Mouse (Mus musculus) megakaryocyte, adult 5-6 weeks (primary cell): Measurements from ENCODE around the gene Pitpnb. TPM values are rescaled to one million over a fixed set of nuclear protein-coding genes. Genes with fewer than 3 reads are reported as not detected.
A peak's percentile ranks its signal among the peaks of the same experiment; 100 is the strongest.

ENCODE experiments used
- ATAC-seq: 2 replicates; pipeline ENCODE4 v1.8.0; 2016; ENCODE audit warnings: mild to moderate bottlenecking, inconsistent platforms; ENCODE audit not compliant: poor library complexity, severe bottlenecking
- total RNA-seq, 2 experiments: library from RNA; stranded (forward) in 1 of 2; stranded (reverse) in 1 of 2; fragments of 153-499, 151-499 nt in 1 of 2; fragments of 221-1000, 200-1000 nt in 1 of 2; gene quantifications; 2 replicates each; pipeline versions ENCODE4 v1.2.3 to v1.2.4; 2015 to 2017

Pitpnb gene
- total RNA-seq (2015) (43.2 and 46.7 TPM in 2 replicates), total RNA-seq (2017) (12.6 and 18.2 TPM in 2 replicates)

DNA sequence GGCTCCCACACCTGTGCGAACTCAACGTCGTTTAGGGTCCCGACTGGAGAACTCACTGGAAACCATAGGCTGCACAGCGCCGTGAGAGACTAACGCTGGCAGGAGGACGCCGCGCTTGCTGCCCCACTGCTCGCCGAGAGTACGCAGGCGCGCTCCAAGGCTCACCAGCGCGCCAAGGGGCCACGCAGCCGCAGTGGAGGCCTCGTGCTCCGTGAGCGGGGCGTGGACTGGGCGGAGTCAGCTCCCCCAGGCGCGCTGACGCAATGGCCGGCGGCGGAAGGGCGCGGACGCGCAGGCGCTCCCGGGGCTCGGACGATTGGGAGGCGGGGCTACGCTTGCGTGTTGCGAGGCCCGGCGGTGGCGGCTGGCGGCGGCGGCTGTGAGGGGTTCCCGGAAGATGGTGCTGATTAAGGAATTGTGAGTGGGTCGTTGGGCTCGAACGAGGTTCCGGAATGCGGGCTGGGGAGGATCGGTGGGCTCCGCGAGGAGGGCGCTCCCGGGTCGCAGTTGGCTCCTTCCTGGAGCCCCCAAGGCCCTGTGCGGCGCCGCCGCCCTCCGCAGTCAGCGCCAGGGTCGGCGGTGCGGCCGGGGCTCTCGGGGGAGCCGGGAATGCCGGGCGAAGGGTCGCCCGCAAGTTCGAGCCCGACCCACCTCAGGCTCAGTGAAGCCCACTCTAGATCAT, at the start of gene Pitpnb:
Pitpnb (plus strand) TSS at position 347 of the 682 bp plus-strand sequence.
- peak; percentile 94 for ATAC-seq

DNA sequence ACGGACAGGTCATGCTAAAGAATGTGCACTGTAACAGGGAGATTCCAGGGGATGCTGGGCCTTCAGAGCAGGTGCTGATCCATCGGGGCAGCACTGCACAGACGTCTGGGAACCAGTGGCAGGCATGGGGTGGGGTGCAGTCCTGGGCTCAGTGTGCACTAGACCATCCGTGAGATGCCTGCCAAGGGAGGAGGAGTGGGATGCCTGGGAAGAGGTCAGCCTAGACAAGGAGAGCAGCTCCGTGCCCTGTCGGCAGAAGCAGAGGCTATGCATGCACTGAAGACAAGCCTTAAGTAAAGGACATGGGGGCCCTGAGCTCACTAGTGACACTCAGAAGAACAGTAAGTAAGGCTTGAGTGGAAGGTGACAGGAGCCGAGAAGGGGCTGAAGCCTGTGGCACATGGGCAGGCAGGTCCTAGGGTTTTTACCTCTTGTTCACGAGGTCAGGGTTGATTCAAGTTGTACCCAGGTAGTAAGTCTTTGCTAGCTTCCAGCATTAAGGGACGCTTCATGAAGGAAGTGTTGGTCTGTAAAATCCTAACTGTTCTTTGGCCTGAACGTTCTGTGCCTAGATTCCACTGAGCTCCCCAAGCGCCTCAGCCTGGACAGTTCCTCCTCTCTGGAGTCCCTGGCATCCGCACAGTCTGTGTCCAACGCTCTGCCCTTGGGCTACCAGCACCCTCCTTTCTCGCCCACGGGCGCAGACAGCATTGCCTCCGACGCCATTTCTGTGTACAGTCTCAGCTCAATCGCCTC, 46.0 kb upstream of the Pitpnb start:
- ATAC-seq: no peak

DNA sequence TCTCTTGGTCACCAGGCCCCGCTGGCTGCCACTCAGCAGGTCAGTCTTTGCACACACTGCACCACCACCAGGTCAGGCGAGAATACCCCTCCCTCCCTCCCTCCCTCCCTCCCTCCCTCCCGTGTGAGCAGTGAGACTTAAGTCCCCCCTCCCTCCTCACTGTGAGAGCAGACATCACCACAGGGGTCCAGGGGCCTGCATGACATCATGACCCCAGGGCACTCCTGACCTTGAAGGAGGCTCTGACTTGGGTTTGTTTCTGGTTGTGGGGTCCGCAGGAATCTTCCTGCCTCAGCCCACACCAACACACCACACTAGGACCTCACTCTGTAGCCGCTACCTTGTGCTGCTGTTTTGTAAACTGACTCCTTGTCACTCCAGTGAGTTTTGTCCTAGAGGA, 43.0 kb upstream of the Pitpnb start:
- ATAC-seq: no peak

DNA sequence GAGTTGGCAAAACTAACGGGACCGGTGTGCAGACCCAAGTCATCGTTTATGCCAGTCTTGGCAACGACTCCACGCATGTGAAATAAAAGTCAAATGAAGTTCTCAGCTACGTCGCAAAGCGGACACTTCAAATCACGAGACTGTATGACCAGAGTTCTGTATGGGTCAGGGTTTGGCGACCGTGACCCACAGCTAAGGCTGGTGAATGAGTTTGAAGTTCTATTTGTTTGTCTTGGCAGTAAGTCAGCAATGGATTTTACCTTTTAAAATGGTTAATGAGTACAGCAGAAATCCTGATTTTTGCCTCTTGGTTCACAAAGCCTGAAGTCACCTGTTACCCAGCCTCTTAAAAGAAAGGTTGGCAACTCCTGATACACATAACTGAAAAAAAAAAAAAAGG, 42.1 kb upstream of the Pitpnb start:
- ATAC-seq: no peak

DNA sequence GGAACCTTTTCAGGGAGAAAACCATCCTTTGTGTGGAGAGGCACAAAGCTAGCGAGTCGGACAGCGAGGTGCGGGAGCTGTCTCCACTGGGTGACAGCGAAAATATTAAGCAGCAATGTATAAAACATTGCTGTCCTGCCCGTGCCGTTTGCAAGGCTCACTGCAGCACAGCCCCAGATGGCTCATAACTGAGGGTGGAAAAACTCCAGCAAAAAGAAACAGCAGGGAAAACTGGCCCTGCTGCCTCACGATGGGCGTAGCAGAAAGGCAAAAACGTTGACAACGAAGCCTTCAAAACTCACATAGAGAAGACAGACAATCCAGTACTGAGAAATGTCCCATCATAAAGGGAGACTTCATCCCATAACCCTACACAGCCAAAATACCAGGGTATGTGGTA, 40.5 kb upstream of the Pitpnb start:
- no peak for ATAC-seq

DNA sequence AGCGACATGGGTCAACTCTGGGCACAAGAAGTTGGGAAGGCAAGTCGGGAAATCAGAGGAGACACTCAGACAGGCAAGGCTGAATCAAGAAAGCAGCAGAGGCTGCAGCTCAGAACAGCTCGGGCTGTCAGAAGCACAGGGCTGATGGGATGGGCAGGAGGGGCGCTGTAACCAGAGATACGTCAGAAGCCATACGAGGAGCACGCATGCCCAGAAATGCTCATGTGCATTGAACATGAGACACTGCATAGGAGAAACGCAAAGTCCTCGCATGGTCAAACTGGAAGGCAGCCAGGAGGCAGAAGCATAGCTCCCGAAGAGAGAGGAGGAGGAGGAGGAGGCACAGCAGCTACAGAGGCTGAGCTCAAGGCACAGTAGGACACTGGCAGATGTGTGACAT, 38.9 kb upstream of the Pitpnb start:
- ATAC-seq: no peak

DNA sequence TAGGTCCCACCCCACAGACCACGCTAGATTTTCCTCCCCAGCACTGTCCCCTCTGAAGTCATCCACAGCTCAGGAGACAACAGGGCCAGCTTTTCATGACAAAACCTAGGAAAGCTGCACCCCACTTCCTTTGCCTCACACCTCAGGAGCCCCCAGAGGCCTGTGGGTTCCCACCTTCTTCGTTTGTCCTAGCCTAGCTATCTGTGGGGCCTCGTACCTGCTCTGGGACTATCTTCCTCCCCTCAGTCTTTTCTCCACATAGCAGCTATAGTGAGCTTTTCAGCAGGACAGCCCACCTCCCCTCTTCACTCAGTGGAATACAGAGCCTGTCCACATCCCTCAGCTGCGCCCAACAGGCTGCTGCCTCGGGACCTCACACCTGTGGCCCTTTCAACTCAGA, 32.8 kb upstream of the Pitpnb start:
- ATAC-seq: no peak

DNA sequence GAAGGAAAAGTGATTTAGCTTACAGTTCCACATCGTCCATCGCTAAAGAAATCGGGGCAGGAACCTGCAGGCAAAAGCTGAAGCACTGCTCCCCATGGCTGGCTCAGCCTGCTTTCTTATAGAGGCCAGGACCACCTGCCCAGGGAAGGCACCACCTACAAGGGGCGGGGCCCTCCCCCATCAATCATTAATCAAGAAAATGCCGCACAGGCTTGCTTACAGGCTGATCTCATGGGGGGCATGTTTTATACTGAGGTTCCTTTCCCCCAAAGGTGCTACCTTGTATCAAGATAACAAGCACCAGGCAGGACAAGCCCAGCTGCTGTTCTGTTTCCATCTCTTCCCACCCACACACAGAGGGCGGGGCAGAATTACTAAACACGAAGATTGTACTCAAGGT, 31.9 kb upstream of the Pitpnb start:
- ATAC-seq: no peak

DNA sequence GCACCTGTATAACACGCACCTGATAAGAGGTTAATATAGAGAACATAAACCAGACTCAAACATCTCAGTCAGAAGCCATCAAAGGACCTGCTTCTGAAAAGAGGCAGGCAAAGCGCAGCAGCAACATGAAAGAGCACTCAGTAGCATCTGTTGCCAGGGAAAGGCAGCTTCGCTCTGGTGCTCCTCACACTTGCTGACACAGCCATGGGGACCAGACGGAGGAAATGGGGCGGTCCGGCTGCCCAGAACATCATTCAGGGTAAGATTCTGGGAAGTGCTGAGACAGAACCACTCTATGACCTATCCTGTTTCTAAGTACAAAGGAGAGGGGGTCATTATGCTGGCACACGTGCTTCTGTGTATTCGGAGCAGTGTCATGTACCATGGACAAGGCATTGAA, 29.8 kb upstream of the Pitpnb start:
- ATAC-seq: no peak

DNA sequence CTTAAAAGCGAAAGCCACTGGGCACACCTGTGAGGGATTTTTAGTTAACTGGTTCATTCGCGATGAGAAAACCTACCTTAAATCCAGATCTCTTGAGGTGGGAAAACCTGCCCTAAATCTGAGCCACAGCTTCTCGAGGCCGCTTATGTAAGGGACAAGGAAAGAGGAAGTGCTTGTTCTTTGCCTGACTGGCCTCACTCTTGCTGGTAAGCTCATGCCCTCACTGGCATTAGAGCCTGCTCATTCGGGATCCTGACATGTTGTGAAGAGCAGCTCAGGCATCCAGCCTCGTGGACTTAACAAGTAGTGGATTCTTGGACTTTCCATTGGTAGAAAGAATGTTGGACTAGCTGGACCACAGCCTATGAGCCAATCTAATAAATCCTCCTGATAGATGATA, 28.8 kb upstream of the Pitpnb start:
- peak; percentile 59; the same call in 1 of the 2 replicates for ATAC-seq

DNA sequence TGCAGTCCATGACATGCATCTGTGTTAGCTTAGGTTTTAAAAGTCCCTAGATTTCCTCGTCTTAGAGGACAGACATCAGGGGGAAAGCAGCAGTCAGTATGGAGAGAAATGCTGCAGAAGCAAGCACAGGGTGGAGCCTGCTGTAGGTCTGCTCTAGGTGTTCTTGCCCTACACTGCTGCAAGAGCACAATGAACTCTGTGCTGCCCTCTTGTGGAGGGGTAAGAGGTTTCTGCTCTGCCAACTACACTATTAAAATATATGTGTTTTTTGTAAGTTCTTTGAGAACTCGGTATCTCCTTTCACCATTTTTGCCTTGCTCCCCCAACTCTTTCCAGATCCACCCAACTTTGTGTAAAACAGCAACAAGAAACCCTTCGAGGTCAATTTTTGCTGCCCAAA, 25.8 kb upstream of the Pitpnb start:
- ATAC-seq: no peak

DNA sequence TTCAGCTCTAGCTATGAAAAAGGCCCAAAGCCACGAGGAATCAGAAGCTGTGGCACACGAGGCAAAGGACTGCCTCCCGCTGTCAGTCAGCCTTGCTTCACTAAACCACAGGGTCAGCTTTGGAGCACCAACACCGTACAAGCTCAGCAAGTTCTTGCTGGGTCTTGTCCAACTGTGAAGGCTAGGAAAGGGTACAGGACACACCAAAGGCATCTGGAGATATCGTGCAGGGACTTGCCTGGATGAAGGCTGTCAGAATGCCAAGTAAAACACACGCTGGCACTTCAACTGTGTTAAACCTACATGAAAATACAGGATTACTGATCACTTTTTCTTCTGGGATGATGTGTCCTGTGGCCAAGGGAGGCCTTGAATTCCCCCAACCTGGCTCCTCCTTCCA, 20.4 kb upstream of the Pitpnb start:
- no peak for ATAC-seq

DNA sequence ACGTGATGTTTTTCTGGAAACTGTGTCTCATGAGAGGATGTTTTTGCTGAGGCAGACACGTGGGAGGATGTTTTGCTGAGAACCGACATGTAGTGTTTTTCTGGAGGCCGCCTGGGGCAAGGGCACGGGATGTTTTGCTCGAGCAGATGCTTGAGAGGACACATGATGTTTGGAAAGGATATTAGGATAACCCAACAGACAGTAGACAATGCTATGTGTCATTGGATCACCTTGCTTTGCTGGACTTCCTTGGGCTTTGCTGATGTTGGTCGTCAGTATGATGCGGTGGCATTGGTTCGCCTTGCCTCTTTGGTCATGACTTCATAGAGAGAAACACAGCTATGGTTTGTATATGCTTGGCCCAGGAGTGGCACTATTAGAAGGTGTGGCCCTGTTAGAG, 16.7 kb upstream of the Pitpnb start:
- ATAC-seq: no peak

DNA sequence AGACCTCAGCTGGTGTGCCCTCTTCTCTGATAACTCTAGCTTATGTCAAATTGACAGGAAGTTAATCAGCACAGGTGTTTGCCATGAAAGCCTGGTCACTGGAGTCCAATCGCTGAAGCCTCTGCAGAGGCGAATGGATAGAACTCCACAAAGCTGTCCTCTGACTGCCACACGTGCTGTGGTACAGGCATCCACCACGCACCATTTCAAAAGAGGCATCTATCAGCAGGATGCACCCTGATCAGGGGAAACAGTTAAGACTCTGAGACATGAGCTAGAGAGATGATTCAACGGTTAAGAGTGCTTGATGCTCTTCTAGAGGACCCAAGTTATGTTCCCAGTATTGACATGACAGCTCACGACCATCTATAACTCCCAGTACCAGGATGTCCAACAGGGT, 15.5 kb upstream of the Pitpnb start:
- ATAC-seq: no peak

DNA sequence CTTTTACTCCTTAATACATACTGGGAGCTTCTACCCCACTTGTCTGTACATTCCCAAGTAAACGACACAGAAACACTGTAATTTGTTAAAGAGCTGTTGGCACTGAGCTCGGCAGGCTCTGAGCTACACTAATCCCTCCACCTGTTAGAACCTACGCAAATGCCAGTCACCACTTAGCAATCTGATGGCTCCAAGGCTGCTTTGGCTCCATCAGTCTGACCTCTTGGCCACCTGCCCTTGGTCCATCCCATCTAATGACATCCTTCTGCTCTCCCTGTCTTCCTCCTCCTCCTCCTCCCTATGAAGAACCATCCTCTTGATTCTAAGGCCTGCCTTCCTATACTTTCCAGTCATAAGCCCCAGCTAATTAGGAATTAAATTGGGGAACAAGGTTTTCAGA, 13.0 kb upstream of the Pitpnb start:
- no peak for ATAC-seq

DNA sequence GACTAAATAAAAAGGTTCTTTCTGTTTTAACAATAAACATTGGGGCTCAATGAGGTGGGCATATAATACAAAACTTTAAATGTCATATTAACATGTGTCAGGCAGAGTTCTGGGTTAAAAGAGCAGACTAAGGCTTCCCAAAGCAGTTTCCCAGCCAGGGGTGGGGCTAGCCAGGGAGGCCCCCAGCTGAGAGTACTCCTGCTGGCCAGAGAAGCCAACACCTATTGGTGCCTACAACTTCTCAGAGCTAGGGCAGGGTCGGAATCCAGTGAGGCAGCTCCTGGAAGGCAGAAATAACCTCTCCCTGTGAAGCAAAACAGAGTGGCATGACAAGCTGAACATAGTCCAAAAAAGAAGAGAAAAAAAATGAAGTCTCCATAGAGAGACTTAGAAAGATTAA, 11.6 kb upstream of the Pitpnb start:
- no peak for ATAC-seq

DNA sequence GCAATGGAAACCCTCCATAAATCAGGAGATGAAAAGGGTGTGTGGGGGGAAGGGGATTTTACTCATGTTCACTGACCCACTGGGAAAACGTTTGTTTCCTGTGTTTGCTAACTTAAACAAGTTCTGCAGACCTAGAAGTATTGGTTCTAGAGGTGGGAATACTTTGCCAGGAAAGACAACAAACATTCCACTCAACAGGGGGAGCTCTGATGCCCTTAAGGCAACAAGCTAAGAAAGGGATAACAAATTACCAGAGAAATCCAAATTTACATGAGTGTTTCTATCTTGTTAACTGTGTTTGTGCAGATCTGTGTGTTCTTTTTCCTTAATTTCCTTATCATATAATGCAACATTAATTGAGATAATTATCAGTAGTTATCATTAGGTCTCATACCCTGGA, 4.8 kb upstream of the Pitpnb start:
- no peak for ATAC-seq

DNA sequence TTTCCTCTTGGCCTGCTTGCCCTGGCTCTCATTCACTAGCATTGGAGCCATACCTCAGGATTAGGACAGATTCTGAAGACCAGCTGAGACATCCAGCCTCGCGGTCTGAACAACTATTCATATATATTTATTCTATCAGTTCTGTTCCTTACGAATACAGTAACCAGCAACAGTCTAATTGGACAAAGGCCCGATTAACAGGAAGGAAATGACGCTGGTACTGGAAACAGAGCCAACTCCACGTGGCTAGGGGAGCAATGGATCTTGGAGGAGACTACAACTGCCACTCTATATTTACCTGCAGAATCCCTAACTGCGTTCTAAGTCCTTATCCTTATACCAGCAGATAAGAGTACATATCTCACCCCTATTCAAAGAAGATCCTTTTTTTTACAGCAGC, 3.1 kb upstream of the Pitpnb start:
- ATAC-seq: no peak

DNA sequence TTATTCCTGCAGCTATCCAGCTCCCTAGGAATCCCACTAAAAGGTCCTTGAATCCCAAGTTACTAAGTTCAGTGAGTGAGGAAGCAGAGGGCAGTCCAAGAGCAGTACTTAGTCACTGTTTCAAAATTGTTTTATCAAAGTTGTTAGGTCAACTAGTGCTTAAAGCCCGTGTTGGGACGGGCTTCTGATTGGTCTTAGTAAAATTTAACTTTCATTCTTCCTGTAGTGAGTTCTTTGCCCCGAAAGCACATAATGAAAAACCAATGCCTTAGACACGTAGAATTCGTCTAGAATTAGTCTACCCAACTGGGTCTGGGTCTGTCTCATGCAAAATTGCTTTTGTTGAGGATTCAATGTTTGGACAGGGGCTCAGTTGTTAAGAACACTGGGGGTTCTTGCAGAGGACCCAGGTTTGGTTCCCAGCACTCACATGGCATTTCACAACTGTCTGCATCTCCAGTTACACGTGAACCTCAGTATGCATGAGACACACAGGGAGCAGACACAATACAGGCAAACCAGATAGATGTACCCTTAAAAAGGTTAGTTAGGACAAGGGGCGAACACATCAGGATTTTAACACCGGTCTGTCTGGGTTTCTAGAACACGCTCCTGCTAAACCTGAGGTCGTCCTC, 664 bp upstream of the Pitpnb start:
- ATAC-seq: no peak

DNA sequence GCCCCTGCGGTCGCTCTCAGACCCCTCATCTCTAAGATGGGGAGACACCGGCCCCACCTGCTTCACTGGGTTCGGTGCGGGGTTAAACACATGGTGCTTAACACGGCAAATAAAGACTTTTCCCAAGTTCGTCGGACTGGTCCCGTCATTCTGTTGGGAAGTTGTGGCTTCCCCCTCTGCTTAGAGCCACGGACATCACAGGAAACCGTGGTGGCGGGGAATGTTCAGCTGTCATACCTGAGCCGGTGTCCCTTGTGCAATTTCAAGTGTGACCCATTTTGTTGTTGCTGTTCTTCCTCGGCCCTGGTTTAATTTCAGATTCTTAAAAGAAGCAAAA, 504 bp downstream of the Pitpnb start:
- ATAC-seq: 0 out of 2 replicates have a peak, but pooled peaks have one; percentile 28

DNA sequence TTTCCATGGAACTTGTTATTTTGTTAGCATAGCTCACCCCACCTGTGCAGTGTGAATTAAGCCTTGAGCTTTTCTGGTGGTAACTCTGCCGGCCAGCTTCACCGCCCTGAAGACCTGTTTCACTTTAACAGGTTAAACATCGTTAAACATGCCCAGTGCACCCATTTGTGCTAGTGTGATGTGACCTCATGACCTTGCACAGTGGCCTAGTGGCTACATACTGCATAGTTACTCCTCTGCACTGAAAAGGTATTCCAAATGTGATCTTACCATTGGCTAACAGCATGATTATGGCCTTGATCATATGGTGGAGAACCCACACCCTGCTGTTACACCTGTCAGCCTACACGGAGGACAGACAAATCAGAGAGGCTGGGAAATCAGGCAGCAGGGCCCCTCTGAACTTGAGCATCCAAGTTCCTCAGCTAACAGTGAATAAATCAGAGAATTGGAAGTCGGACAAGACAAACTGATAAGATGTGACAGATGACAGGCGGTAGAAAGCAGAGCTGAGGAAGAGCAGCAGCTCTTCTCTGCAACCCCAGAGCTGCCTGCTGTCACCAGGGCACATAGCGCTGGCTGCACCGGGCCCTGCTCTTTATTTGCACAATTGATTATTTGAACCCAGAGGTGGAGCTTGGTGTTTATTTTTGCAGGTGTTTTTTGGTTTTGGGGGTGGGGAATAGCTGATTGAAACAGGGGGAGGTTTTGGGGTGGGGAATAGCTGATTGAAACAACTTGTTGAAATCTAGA, 5.6 kb downstream of the Pitpnb start:
- ATAC-seq: no peak
